Mouse (Mus musculus): ENCODE results near the gene Swap70.

GRCm38 (mm10) chr7:110281435-110282256 lies 60.1 kb downstream of the Swap70 start:
- TF ChIP-seq POLR2A (IDR thresholded peaks at IDR 0.05; ENCODE audit: low read depth, low read length) (no peak), CTCF (IDR thresholded peaks at IDR 0.05; ENCODE audit: extremely low read depth, insufficient read length, insufficient replicate concordance, low read depth, low read length) (no peak)

All from small intestine, adult 2 months (tissue).